ENCODE assay signal across 8 mouse cellular contexts in genomic region chr16:28851409-28851821, GRCm38 (mm10).
DNase-seq lines count a peak whose midpoint lies in the region; ATAC-seq lines count a peak whose summit lies in the region.

No protein-coding gene starts in this region.

- WGBS in hindbrain, embryonic 11.5 days: 24% methylated on average over 11 of the region's 11 CpGs

- H3K27ac ChIP-seq in hindbrain, embryonic 11.5 days (ENCODE audit: low read depth, low read length): no peak overlapping the region

- H3K4me2 ChIP-seq in hindbrain, embryonic 11.5 days (replicated peaks; ENCODE audit: low read depth, low read length): no peak overlapping the region; the same call in 1 of the 2 replicates

- no peaks in the 10 kb centered on the region for H3K9me3 ChIP-seq in hindbrain, embryonic 11.5 days (ENCODE audit: control insufficient read depth, low read length)

- peaks cover 4% of the 10 kb centered on the region; the same call in 1 of the 2 replicates for H3K4me1 ChIP-seq in hindbrain, embryonic 11.5 days (replicated peaks; ENCODE audit: control insufficient read depth, insufficient read depth, low read length)

- H3K9ac ChIP-seq in hindbrain, embryonic 11.5 days (ENCODE audit: low read depth, low read length): no peak overlapping the region

- DNase-seq in cerebellum, postnatal 10 days: peak; percentile 61 to 64
- no peak for DNase-seq in cerebellum, postnatal 36 days
- peak; percentile 35 for DNase-seq in adipocyte (ENCODE audit: low spot score)
- DNase-seq in hindbrain, embryonic 11.5 days (ENCODE audit: low spot score): peak; percentile 79
- peak; percentile 46 for DNase-seq in lung, postnatal 25 days (ENCODE audit: low spot score)
- no peak for DNase-seq in ovary, postnatal 14 days (ENCODE audit: low spot score)
- no peak for DNase-seq in liver
- no peak for DNase-seq in urinary bladder, postnatal 25 days (ENCODE audit: low spot score)

- peaks cover 5% of the 10 kb centered on the region; the same call in 1 of the 2 replicates for H3K27me3 ChIP-seq in hindbrain, embryonic 11.5 days (ENCODE audit: control insufficient read depth, insufficient read depth, low read length)

- peak; percentile 91 for ATAC-seq in hindbrain, embryonic 11.5 days (ENCODE audit: low FRiP score)

- H3K36me3 ChIP-seq in hindbrain, embryonic 11.5 days (ENCODE audit: control insufficient read depth, insufficient read depth, low read length): no peaks in the 10 kb centered on the region

- no peak overlapping the region for H3K4me3 ChIP-seq in hindbrain, embryonic 11.5 days (ENCODE audit: low read depth, low read length)

Comparison
In these comparisons a context has a peak if more than half of its experiments do, and no peak if none do; other contexts are left out.
1. DNase-seq: peak in cerebellum, postnatal 10 days (2 of 2), adipocyte (single experiment), hindbrain, embryonic 11.5 days (single experiment) and lung, postnatal 25 days (single experiment); none in cerebellum, postnatal 36 days (0 of 2), ovary, postnatal 14 days (single experiment), liver (single experiment) and urinary bladder, postnatal 25 days (single experiment).